Mouse (Mus musculus) forebrain, embryonic 12.5 days (tissue): ENCODE measurements around the gene Ttc14. TPM values are rescaled to one million over a fixed set of nuclear protein-coding genes. Genes with fewer than 3 reads are reported as not detected.

Experiments
- ATAC-seq: fragments of 200-750 bp; cut with Nextera tagmentation; 2 replicates; pipeline ENCODE4 v1.8.0; 2017; ENCODE audit warnings: moderate TSS enrichment; ENCODE audit not compliant: low FRiP score
- H3K27ac ChIP-seq: fragments of 300-500 bp; sonication (generic); 2 replicates; pipeline ENCODE4 v1.5.1; 2016; ENCODE audit warnings: mild to moderate bottlenecking
- H3K27me3 ChIP-seq: fragments of 300-500 bp; sonication (generic); 2 replicates; pipeline ENCODE4 v1.6.1; 2016; ENCODE audit warnings: mild to moderate bottlenecking
- H3K36me3 ChIP-seq: fragments of 300-500 bp; sonication (generic); replicated peaks from 2 replicates; pipeline ENCODE4 v1.6.1; 2016; ENCODE audit warnings: mild to moderate bottlenecking
- H3K4me1 ChIP-seq: fragments of 300-500 bp; sonication (generic); 2 replicates; pipeline ENCODE4 v1.6.1; 2016
- H3K4me2 ChIP-seq: fragments of 300-500 bp; sonication (generic); 2 replicates; pipeline ENCODE4 v1.6.1; 2016; ENCODE audit warnings: mild to moderate bottlenecking, moderate library complexity
- H3K4me3 ChIP-seq: fragments of 300-500 bp; sonication (generic); replicated peaks from 2 replicates; pipeline ENCODE4 v1.5.1; 2016; ENCODE audit warnings: mild to moderate bottlenecking
- H3K9ac ChIP-seq: fragments of 300-500 bp; sonication (generic); 2 replicates; pipeline ENCODE4 v1.6.1; 2016; ENCODE audit warnings: mild to moderate bottlenecking
- H3K9me3 ChIP-seq: fragments of 300-500 bp; sonication (generic); 2 replicates; pipeline ENCODE4 v1.6.1; 2016
- WGBS: fragments of 180-500 bp; shearing (Covaris S2); methylation state at CpG from one replicate; pipeline ENCODE4 v1.1.7; 2016; 5-methylcytosine and 5-hydroxymethylcytosine counted together
- polyA plus RNA-seq: library from polyadenylated mRNA; unstranded; fragments of >200 nt; fragmentation: Nextera tagmentation; extraction: Ambion mirVana; gene quantifications from 2 replicates; pipeline ENCODE4 v1.2.1, GENCODE M21; 2016

The Ttc14 gene
- polyA plus RNA-seq, 1 experiment from 2014 or later, result 82.3 TPM

DNA sequence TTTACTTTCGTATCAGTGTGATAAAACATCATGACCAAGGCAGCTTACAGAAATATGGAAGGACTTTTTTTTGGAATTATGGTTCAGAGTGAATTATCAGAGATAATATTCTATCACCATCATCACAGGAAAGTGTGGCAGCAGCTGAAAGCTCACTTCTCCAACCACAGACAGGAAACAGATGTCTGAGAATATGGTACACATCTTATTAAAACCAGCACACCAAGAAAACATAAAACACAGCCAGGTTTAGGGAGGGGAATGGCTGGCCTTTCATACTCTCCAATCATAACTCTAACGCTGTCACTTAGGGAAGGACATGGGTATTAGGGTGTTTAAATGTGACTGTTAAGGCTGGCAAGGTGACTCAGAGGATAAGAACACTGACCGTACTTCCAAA, 59.3 kb downstream of the Ttc14 start:
- H3K4me3 ChIP-seq, result no peak overlapping the region
- H3K27me3 ChIP-seq, result no peaks in the 10 kb centered on the region
- H3K9me3 ChIP-seq, result no peaks in the 10 kb centered on the region
- H3K9ac ChIP-seq, result no peak overlapping the region
- H3K36me3 ChIP-seq, result no peaks in the 10 kb centered on the region
- H3K4me1 ChIP-seq, result no peaks in the 10 kb centered on the region
- WGBS, result 90% methylated on average over 3 of the region's 3 CpGs
- no peak overlapping the region for H3K27ac ChIP-seq
- H3K4me2 ChIP-seq, result no peak overlapping the region
- ATAC-seq, result no peak

DNA sequence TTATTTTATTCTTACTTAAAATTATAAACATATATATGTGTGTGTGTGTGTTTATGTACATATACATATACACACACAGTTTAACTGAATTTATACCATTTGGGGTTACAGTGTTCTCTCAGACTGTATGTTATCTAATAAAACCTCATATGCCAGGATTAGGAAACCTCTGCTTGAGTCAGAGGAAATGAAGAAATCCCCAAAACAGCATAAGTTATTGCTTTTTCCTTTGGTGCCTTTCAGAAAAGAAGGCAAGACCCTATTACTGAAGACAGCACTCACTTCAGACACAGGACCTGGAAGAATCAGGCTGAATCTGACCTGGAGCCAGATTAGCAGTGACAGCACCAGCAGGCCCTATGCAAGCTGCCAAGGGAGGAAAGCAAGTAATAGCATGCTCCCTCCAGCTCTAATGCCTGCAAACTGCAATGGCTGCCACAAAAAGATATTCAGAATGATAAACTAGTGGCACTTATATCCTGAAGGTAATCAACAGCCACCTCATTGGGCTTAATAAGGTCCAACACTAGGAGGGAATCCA, 64.4 kb downstream of the Ttc14 start:
- ATAC-seq, result no peak
- H3K9me3 ChIP-seq, result no peaks in the 10 kb centered on the region
- H3K9ac ChIP-seq, result no peak overlapping the region
- no peak overlapping the region for H3K4me3 ChIP-seq
- H3K4me2 ChIP-seq, result no peak overlapping the region
- H3K27me3 ChIP-seq, result no peaks in the 10 kb centered on the region
- no peaks in the 10 kb centered on the region for H3K4me1 ChIP-seq
- no peak overlapping the region for H3K27ac ChIP-seq
- H3K36me3 ChIP-seq, result no peaks in the 10 kb centered on the region

Other genes with a start within 250 kb of the Ttc14 start
- gene Ccdc39, start 44.5 kb downstream of the Ttc14 start, polyA plus RNA-seq, result 8.0 and 9.7 TPM in 2 replicates
- 60.3 and 60.4 TPM in 2 replicates for gene Fxr1, start 220.1 kb downstream of the Ttc14 start, polyA plus RNA-seq